11 mouse cellular contexts compared by ENCODE assay signal in the genomic region with DNA sequence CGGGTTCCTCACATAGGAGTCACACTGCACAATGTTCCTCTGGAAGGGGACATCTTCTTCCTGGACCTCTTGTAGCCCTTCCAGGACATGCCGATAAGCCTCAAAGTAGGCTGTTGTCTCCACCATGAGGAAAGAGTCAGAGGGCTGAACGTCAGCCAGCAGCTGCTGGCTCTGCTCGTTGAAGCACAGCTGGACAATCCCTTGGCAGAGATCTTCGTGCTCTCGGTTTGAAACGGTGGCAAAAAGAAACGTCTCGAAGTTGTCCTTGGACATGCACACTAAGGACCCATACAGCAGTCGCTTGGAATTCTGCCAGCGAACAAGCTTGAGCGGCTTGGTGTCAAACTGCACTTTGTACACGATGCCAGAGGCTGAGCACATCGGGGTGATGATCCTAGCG. TPM values are rescaled to one million over a fixed set of nuclear protein-coding genes. Genes with fewer than 3 reads are reported as not detected.
DNase-seq lines count a peak whose midpoint lies in the region; ATAC-seq lines count a peak whose summit lies in the region.
"Had no signal": no experiment of that assay in that cellular context is flagged by ENCODE, and none has a peak within 500 bp of the region (broad histone marks: within the 10 kb centered on the region; RNA-seq: fewer than 3 reads in every experiment).

No protein-coding gene starts in this region.

- peaks cover 45% of the 10 kb centered on the region for H3K36me3 ChIP-seq in kidney, embryonic 16.5 days (ENCODE audit: insufficient read depth, low read length)
- H3K36me3 ChIP-seq in heart, embryonic 16.5 days (ENCODE audit: control insufficient read depth, insufficient read depth) = peaks cover 39% of the 10 kb centered on the region
- peaks cover 21% of the 10 kb centered on the region; the same call in 1 of the 2 replicates for H3K36me3 ChIP-seq in lung, embryonic 16.5 days (ENCODE audit: control insufficient read depth, insufficient read depth, low read length)
- H3K36me3 ChIP-seq in forebrain, embryonic 16.5 days (ENCODE audit: control insufficient read depth, insufficient read depth) = peaks cover 38% of the 10 kb centered on the region

- DNase-seq in kidney, adult 18-20 months = peak; percentile 56
- DNase-seq in gastrocnemius, adult 18-20 months (ENCODE audit: low spot score) = peak; percentile 53
- no peak for DNase-seq in embryo, embryonic 11 days
- DNase-seq: thymus, postnatal 14 days had no signal

- 77% methylated on average over 15 of the region's 15 CpGs for WGBS in kidney, embryonic 16.5 days
- WGBS in heart, embryonic 16.5 days = 64% methylated on average over 15 of the region's 15 CpGs
- WGBS in lung, embryonic 16.5 days = 57% methylated on average over 15 of the region's 15 CpGs
- 88% methylated on average over 15 of the region's 15 CpGs for WGBS in forebrain, embryonic 16.5 days

- no peak overlapping the region for H3K4me3 ChIP-seq in kidney, embryonic 16.5 days (ENCODE audit: low read length)
- H3K4me3 ChIP-seq in heart, embryonic 16.5 days (ENCODE audit: low read length) = no peak overlapping the region
- no peak overlapping the region for H3K4me3 ChIP-seq in lung, embryonic 16.5 days (ENCODE audit: low read length)
- no peak overlapping the region for H3K4me3 ChIP-seq in forebrain, embryonic 16.5 days (replicated peaks; ENCODE audit: low read length)
- H3K4me3 ChIP-seq: forebrain, embryonic 13.5 days; limb, embryonic 13.5 days had no signal

- no peak overlapping the region for H3K9ac ChIP-seq in kidney, embryonic 16.5 days (replicated peaks; ENCODE audit: low read length)
- H3K9ac ChIP-seq in heart, embryonic 16.5 days (ENCODE audit: low read length) = no peak overlapping the region
- H3K9ac ChIP-seq in lung, embryonic 16.5 days (ENCODE audit: low read length) = no peak overlapping the region
- H3K9ac ChIP-seq in forebrain, embryonic 16.5 days (replicated peaks; ENCODE audit: low read depth, low read length) = no peak overlapping the region
- H3K9ac ChIP-seq: forebrain, embryonic 13.5 days; limb, embryonic 13.5 days had no signal

- H3K4me1 ChIP-seq in kidney, embryonic 16.5 days (ENCODE audit: insufficient read depth, low read length) = peaks cover 30% of the 10 kb centered on the region
- H3K4me1 ChIP-seq in heart, embryonic 16.5 days (ENCODE audit: control insufficient read depth, insufficient read depth, low read length) = peaks cover 10% of the 10 kb centered on the region
- peaks cover 16% of the 10 kb centered on the region for H3K4me1 ChIP-seq in lung, embryonic 16.5 days (replicated peaks; ENCODE audit: control insufficient read depth, insufficient read depth, low read length)
- peaks cover 11% of the 10 kb centered on the region for H3K4me1 ChIP-seq in forebrain, embryonic 16.5 days (replicated peaks; ENCODE audit: control insufficient read depth, insufficient read depth, low read length)

- no peak for ATAC-seq in kidney, embryonic 16.5 days (ENCODE audit: low FRiP score, low TSS enrichment)
- peak; percentile 20; the same call in 1 of the 2 replicates for ATAC-seq in heart, embryonic 16.5 days (replicated peaks; ENCODE audit: extremely low read depth, insufficient read depth, low FRiP score)
- peak; percentile 78 for ATAC-seq in lung, embryonic 16.5 days (ENCODE audit: low read depth)
- ATAC-seq in activated CD4-positive, CD25-positive, alpha-beta regulatory T cell, adult 4 months = no peak
- no peak for ATAC-seq in forebrain, embryonic 16.5 days
- ATAC-seq: forebrain, embryonic 13.5 days had no signal

- no peaks in the 10 kb centered on the region for H3K27me3 ChIP-seq in kidney, embryonic 16.5 days (ENCODE audit: insufficient read depth, low read length)
- H3K27me3 ChIP-seq in heart, embryonic 16.5 days (ENCODE audit: control insufficient read depth, insufficient read depth, low read length) = no peaks in the 10 kb centered on the region
- H3K27me3 ChIP-seq in lung, embryonic 16.5 days (ENCODE audit: control insufficient read depth, insufficient read depth, low read depth, low read length) = no peaks in the 10 kb centered on the region
- no peaks in the 10 kb centered on the region for H3K27me3 ChIP-seq in forebrain, embryonic 16.5 days (replicated peaks; ENCODE audit: control insufficient read depth, insufficient read depth, low read length)
- H3K27me3 ChIP-seq: forebrain, embryonic 13.5 days; limb, embryonic 13.5 days had no signal

- no peak overlapping the region for H3K4me2 ChIP-seq in kidney, embryonic 16.5 days (replicated peaks; ENCODE audit: low read depth, low read length)
- no peak overlapping the region for H3K4me2 ChIP-seq in heart, embryonic 16.5 days (ENCODE audit: low read depth, low read length)
- H3K4me2 ChIP-seq in lung, embryonic 16.5 days (ENCODE audit: low read depth, low read length) = no peak overlapping the region
- no peak overlapping the region for H3K4me2 ChIP-seq in forebrain, embryonic 16.5 days (ENCODE audit: low read length)
- H3K4me2 ChIP-seq: forebrain, embryonic 13.5 days; limb, embryonic 13.5 days had no signal

- no peaks in the 10 kb centered on the region for H3K9me3 ChIP-seq in kidney, embryonic 16.5 days (ENCODE audit: low read length)
- no peaks in the 10 kb centered on the region for H3K9me3 ChIP-seq in heart, embryonic 16.5 days (replicated peaks; ENCODE audit: control insufficient read depth, low read length)
- H3K9me3 ChIP-seq in lung, embryonic 16.5 days (ENCODE audit: control insufficient read depth, low read length) = no peaks in the 10 kb centered on the region
- no peaks in the 10 kb centered on the region for H3K9me3 ChIP-seq in forebrain, embryonic 16.5 days (ENCODE audit: control insufficient read depth, low read length)
- H3K9me3 ChIP-seq: forebrain, embryonic 13.5 days; limb, embryonic 13.5 days had no signal

- no peak overlapping the region for H3K27ac ChIP-seq in kidney, embryonic 16.5 days (ENCODE audit: low read length)
- H3K27ac ChIP-seq in heart, embryonic 16.5 days (ENCODE audit: low read length) = peak overlapping the region; percentile 3; the same call in 1 of the 2 replicates
- H3K27ac ChIP-seq in lung, embryonic 16.5 days (ENCODE audit: low read length) = no peak overlapping the region; the same call in 1 of the 2 replicates
- H3K27ac ChIP-seq in forebrain, embryonic 16.5 days (ENCODE audit: low read length) = no peak overlapping the region
- H3K27ac ChIP-seq: forebrain, embryonic 13.5 days; limb, embryonic 13.5 days had no signal

RNA-seq across cellular contexts. Expression of gene Znfx1, which starts 7.4 kb away (rescaled TPM):
- polyA plus RNA-seq in kidney, embryonic 16.5 days (2015; fragmentation: Nextera tagmentation; extraction: Ambion mirVana) = 11.8 TPM in 2 replicates
- total RNA-seq in gastrocnemius, adult 18-20 months (2021) = 10 to 100 TPM; 25.7 to 26.8 TPM
- polyA plus RNA-seq in heart, embryonic 16.5 days (2015; fragmentation: Nextera tagmentation; extraction: Ambion mirVana) = 7.6 and 8.8 TPM in 2 replicates
- 8.9 and 10.0 TPM in 2 replicates for polyA plus RNA-seq in lung, embryonic 16.5 days (2015; fragmentation: Nextera tagmentation; extraction: Ambion mirVana)
- 10 to 100 TPM; 18.5 to 26.0 TPM for polyA plus RNA-seq in activated CD4-positive, CD25-positive, alpha-beta regulatory T cell, adult 4 months (2017; shearing (Covaris generic))
- polyA plus RNA-seq in forebrain, embryonic 16.5 days (2015; fragmentation: Nextera tagmentation; extraction: Ambion mirVana) = 8.9 and 9.0 TPM in 2 replicates

RNA-seq across cellular contexts. Expression of gene Ddx27, which starts 40.4 kb away (rescaled TPM):
- 57.6 and 59.2 TPM in 2 replicates for polyA plus RNA-seq in kidney, embryonic 16.5 days (2015; fragmentation: Nextera tagmentation; extraction: Ambion mirVana)
- total RNA-seq in gastrocnemius, adult 18-20 months (2021) = 1 to 10 TPM; 8.0 to 9.7 TPM
- 30.2 and 33.0 TPM in 2 replicates for polyA plus RNA-seq in heart, embryonic 16.5 days (2015; fragmentation: Nextera tagmentation; extraction: Ambion mirVana)
- 40.5 and 43.6 TPM in 2 replicates for polyA plus RNA-seq in lung, embryonic 16.5 days (2015; fragmentation: Nextera tagmentation; extraction: Ambion mirVana)
- polyA plus RNA-seq in activated CD4-positive, CD25-positive, alpha-beta regulatory T cell, adult 4 months (2017; shearing (Covaris generic)) = 10 to 100 TPM; 29.8 to 39.5 TPM
- polyA plus RNA-seq in forebrain, embryonic 16.5 days (2015; fragmentation: Nextera tagmentation; extraction: Ambion mirVana) = 41.0 and 45.0 TPM in 2 replicates

RNA-seq across cellular contexts. Expression of gene Stau1, which starts 59.3 kb away (rescaled TPM):
- 92.0 and 98.8 TPM in 2 replicates for polyA plus RNA-seq in kidney, embryonic 16.5 days (2015; fragmentation: Nextera tagmentation; extraction: Ambion mirVana)
- total RNA-seq in gastrocnemius, adult 18-20 months (2021) = 10 to 100 TPM; 35.7 to 38.2 TPM
- 56.8 and 57.1 TPM in 2 replicates for polyA plus RNA-seq in heart, embryonic 16.5 days (2015; fragmentation: Nextera tagmentation; extraction: Ambion mirVana)
- 79.6 and 86.8 TPM in 2 replicates for polyA plus RNA-seq in lung, embryonic 16.5 days (2015; fragmentation: Nextera tagmentation; extraction: Ambion mirVana)
- 10 to 100 TPM; 36.2 to 42.2 TPM for polyA plus RNA-seq in activated CD4-positive, CD25-positive, alpha-beta regulatory T cell, adult 4 months (2017; shearing (Covaris generic))
- polyA plus RNA-seq in forebrain, embryonic 16.5 days (2015; fragmentation: Nextera tagmentation; extraction: Ambion mirVana) = 131 and 145 TPM in 2 replicates

Comparison
In these comparisons a context has a peak if more than half of its experiments do, and no peak if none do; other contexts are left out.
1. ATAC-seq: peak in heart, embryonic 16.5 days (single experiment) and lung, embryonic 16.5 days (single experiment); none in kidney, embryonic 16.5 days (single experiment), activated CD4-positive, CD25-positive, alpha-beta regulatory T cell, adult 4 months (single experiment) and forebrain, embryonic 16.5 days (single experiment).